Comparison of ENCODE assay signal across 9 mouse cellular contexts in genomic region chr19:43612501-43612971, GRCm38 (mm10). TPM values are rescaled to one million over a fixed set of nuclear protein-coding genes. Genes with fewer than 3 reads are reported as not detected.
DNase-seq lines count a peak whose midpoint lies in the region; ATAC-seq and TF ChIP-seq lines count a peak whose summit lies in the region.
"Had no signal": no experiment of that assay in that cellular context is flagged by ENCODE, and none has a peak within 500 bp of the region (broad histone marks: within the 10 kb centered on the region; RNA-seq: fewer than 3 reads in every experiment).

No protein-coding gene starts in this region.

- 0 out of 2 replicates have a peak overlapping the region, but pooled peaks have one; percentile 8 for H3K4me3 ChIP-seq in kidney, embryonic 16.5 days (ENCODE audit: low read length)
- no peak overlapping the region for H3K4me3 ChIP-seq in kidney, adult 2 months (ENCODE audit: insufficient read depth, low read depth, low read length)
- peak overlapping the region; percentile 53 for H3K4me3 ChIP-seq in forebrain, embryonic 10.5 days
- peak overlapping the region; percentile 68 for H3K4me3 ChIP-seq in intestine, embryonic 16.5 days (ENCODE audit: low read length)
- no peak overlapping the region for H3K4me3 ChIP-seq in neural tube, embryonic 12.5 days

- H3K9ac ChIP-seq in kidney, embryonic 16.5 days (replicated peaks; ENCODE audit: low read length): no peak overlapping the region
- H3K9ac ChIP-seq in intestine, embryonic 16.5 days (ENCODE audit: low read depth, low read length): peak overlapping the region; percentile 75
- no peak overlapping the region for H3K9ac ChIP-seq in neural tube, embryonic 12.5 days

- ATAC-seq in kidney, embryonic 16.5 days (ENCODE audit: low FRiP score, low TSS enrichment): no peak
- no peak for ATAC-seq in intestine, embryonic 16.5 days
- no peak for ATAC-seq in neural tube, embryonic 12.5 days (ENCODE audit: low FRiP score, low read depth)

- TF ChIP-seq CTCF in kidney, adult 2 months (conservative IDR thresholded peaks at IDR 0.05; ENCODE audit: insufficient read depth, insufficient read length, low read depth, low read length): no peak

- H3K27me3 ChIP-seq in kidney, embryonic 16.5 days (ENCODE audit: insufficient read depth, low read length): peaks cover 93% of the 10 kb centered on the region
- H3K27me3 ChIP-seq in kidney, adult 2 months (replicated peaks; ENCODE audit: control insufficient read depth, insufficient read depth, low read length): peaks cover 20% of the 10 kb centered on the region
- H3K27me3 ChIP-seq in forebrain, embryonic 10.5 days (ENCODE audit: poor library complexity, severe bottlenecking): peaks cover 100% of the 10 kb centered on the region
- peaks cover 30% of the 10 kb centered on the region for H3K27me3 ChIP-seq in intestine, embryonic 16.5 days (replicated peaks; ENCODE audit: control insufficient read depth, insufficient read depth, low read length)
- peaks cover 92% of the 10 kb centered on the region for H3K27me3 ChIP-seq in neural tube, embryonic 12.5 days (replicated peaks)

- no peaks in the 10 kb centered on the region for H3K36me3 ChIP-seq in kidney, embryonic 16.5 days (ENCODE audit: insufficient read depth, low read length)
- H3K36me3 ChIP-seq in kidney, adult 2 months (ENCODE audit: control insufficient read depth, insufficient read depth, low read length): no peaks in the 10 kb centered on the region
- no peaks in the 10 kb centered on the region for H3K36me3 ChIP-seq in forebrain, embryonic 10.5 days (replicated peaks)
- no peaks in the 10 kb centered on the region for H3K36me3 ChIP-seq in intestine, embryonic 16.5 days (ENCODE audit: control insufficient read depth, insufficient read depth, low read length)
- H3K36me3 ChIP-seq in neural tube, embryonic 12.5 days: no peaks in the 10 kb centered on the region

- H3K4me2 ChIP-seq in kidney, embryonic 16.5 days (replicated peaks; ENCODE audit: low read depth, low read length): 0 out of 2 replicates have a peak overlapping the region, but pooled peaks have one; percentile 23
- peak overlapping the region; percentile 60; the same call in 1 of the 2 replicates for H3K4me2 ChIP-seq in intestine, embryonic 16.5 days (ENCODE audit: low read depth, low read length)
- peak overlapping the region; percentile 43 for H3K4me2 ChIP-seq in neural tube, embryonic 12.5 days (replicated peaks)

- no peak for TF ChIP-seq POLR2A in kidney, adult 2 months (IDR thresholded peaks at IDR 0.05; ENCODE audit: low read depth, low read length)

- H3K4me1 ChIP-seq in kidney, embryonic 16.5 days (ENCODE audit: insufficient read depth, low read length): peaks cover 23% of the 10 kb centered on the region
- 0 out of 2 replicates have a peak, but pooled peaks cover 7% of the 10 kb centered on the region for H3K4me1 ChIP-seq in kidney, adult 2 months (ENCODE audit: control insufficient read depth, insufficient read depth, low read length)
- H3K4me1 ChIP-seq in forebrain, embryonic 10.5 days: peaks cover 77% of the 10 kb centered on the region
- peaks cover 13% of the 10 kb centered on the region for H3K4me1 ChIP-seq in intestine, embryonic 16.5 days (ENCODE audit: control insufficient read depth, insufficient read depth, low read length)
- H3K4me1 ChIP-seq in neural tube, embryonic 12.5 days: peaks cover 39% of the 10 kb centered on the region

- DNase-seq in kidney, adult 2 months: no peak
- DNase-seq in forebrain, embryonic 10.5 days (ENCODE audit: extremely low spot score, low spot score): no peak
- DNase-seq in thymus, postnatal 36 days: no peak
- DNase-seq in embryo, embryonic 9.5 days (ENCODE audit: extremely low spot score): no peak
- DNase-seq in urinary bladder, postnatal 14 days (ENCODE audit: low spot score): no peak

- H3K9me3 ChIP-seq in kidney, embryonic 16.5 days (ENCODE audit: low read length): no peaks in the 10 kb centered on the region
- H3K9me3 ChIP-seq in forebrain, embryonic 10.5 days: no peaks in the 10 kb centered on the region
- H3K9me3 ChIP-seq in intestine, embryonic 16.5 days (ENCODE audit: control insufficient read depth, low read length): no peaks in the 10 kb centered on the region
- H3K9me3 ChIP-seq in neural tube, embryonic 12.5 days: no peaks in the 10 kb centered on the region

- no peak overlapping the region for H3K27ac ChIP-seq in kidney, embryonic 16.5 days (ENCODE audit: low read length)
- H3K27ac ChIP-seq in kidney, adult 2 months (ENCODE audit: insufficient read depth, low read depth, low read length): no peak overlapping the region
- H3K27ac ChIP-seq in forebrain, embryonic 10.5 days: no peak overlapping the region
- H3K27ac ChIP-seq in intestine, embryonic 16.5 days (ENCODE audit: low read length): peak overlapping the region; percentile 83
- H3K27ac ChIP-seq in neural tube, embryonic 12.5 days: no peak overlapping the region

- WGBS in kidney, embryonic 16.5 days: under 1% methylated on average over 23 of the region's 23 CpGs
- whole genome bisulfite sequencing in kidney, adult 2 months: 4% methylated on average over 23 of the region's 23 CpGs
- under 1% methylated on average over 23 of the region's 23 CpGs for WGBS in forebrain, embryonic 10.5 days
- 2% methylated on average over 23 of the region's 23 CpGs for WGBS in intestine, embryonic 16.5 days
- under 1% methylated on average over 23 of the region's 23 CpGs for WGBS in neural tube, embryonic 12.5 days

RNA-seq across cellular contexts. Expression of gene Nkx2-3, which starts 0.4 kb away (rescaled TPM):
- 0.07 TPM in 1 of 2 replicates, not detected in the other for polyA plus RNA-seq in kidney, embryonic 16.5 days (2015; fragmentation: Nextera tagmentation; extraction: Ambion mirVana)
- not detected in 2 replicates for polyA plus RNA-seq in kidney, adult 2 months (2012; rRNA removed)
- 2.4 TPM in 2 replicates for polyA plus RNA-seq in forebrain, embryonic 10.5 days (2016; fragmentation: Nextera tagmentation; extraction: Ambion mirVana)
- polyA plus RNA-seq in intestine, embryonic 16.5 days (2015; fragmentation: Nextera tagmentation; extraction: Ambion mirVana): 61.3 and 64.6 TPM in 2 replicates
- polyA plus RNA-seq in neural tube, embryonic 12.5 days (2016; fragmentation: Nextera tagmentation; extraction: Ambion mirVana): not detected in 2 replicates
- polyA plus RNA-seq: neural tube, embryonic 14.5 days had no signal

Comparison
In these comparisons a context has a peak if more than half of its experiments do, and no peak if none do; other contexts are left out.
1. H3K4me3 ChIP-seq: peak in kidney, embryonic 16.5 days (single experiment), forebrain, embryonic 10.5 days (single experiment) and intestine, embryonic 16.5 days (single experiment); none in kidney, adult 2 months (single experiment) and neural tube, embryonic 12.5 days (single experiment).
2. RNA of gene Nkx2-3, which starts 0.4 kb away (polyA plus RNA-seq): 61.3 to 64.6 TPM in intestine, embryonic 16.5 days; 2.4 TPM in forebrain, embryonic 10.5 days, 0.07 TPM in kidney, embryonic 16.5 days, not detected in neural tube, embryonic 12.5 days and not detected in kidney, adult 2 months; every median in the first group is over 10 times any median in the second.
3. Peak in every context shown above with its lines, with median percentiles within 50 percentile points of each other: H3K4me2 ChIP-seq.